Mouse (Mus musculus) testis, adult 2 months (tissue): ENCODE results near the gene Syt8. TPM values are rescaled to one million over a fixed set of nuclear protein-coding genes. Genes with fewer than 3 reads are reported as not detected.

Source experiments
- H3K27ac ChIP-seq: fragments of 200-500 bp; 2 replicates; pipeline ENCODE4 v1.5.1; 2012; ENCODE audit warnings: low read depth, low read length; ENCODE audit not compliant: control insufficient read depth, insufficient read depth
- H3K27me3 ChIP-seq: fragments of 200-500 bp; 2 replicates; pipeline ENCODE4 v1.6.1; 2012; ENCODE audit warnings: mild to moderate bottlenecking, low read length, moderate library complexity; ENCODE audit not compliant: control insufficient read depth, insufficient read depth
- H3K36me3 ChIP-seq: fragments of 200-500 bp; 2 replicates; pipeline ENCODE4 v1.6.1; 2012; ENCODE audit warnings: mild to moderate bottlenecking, low read length; ENCODE audit not compliant: control insufficient read depth, insufficient read depth
- H3K4me1 ChIP-seq: fragments of 200-500 bp; 2 replicates; pipeline ENCODE4 v1.6.1; 2012; ENCODE audit warnings: low read length; ENCODE audit not compliant: control insufficient read depth, insufficient read depth
- H3K4me3 ChIP-seq: fragments of 200-500 bp; 2 replicates; pipeline ENCODE4 v1.5.1; 2012; ENCODE audit warnings: low read depth, mild to moderate bottlenecking, low read length, moderate library complexity, mixed read lengths; ENCODE audit not compliant: control insufficient read depth
- CTCF ChIP-seq: fragments of 200-500 bp; IDR thresholded peaks from 2 replicates; pipeline ENCODE4 v1.5.1; 2012; ENCODE audit warnings: low read depth, mild to moderate bottlenecking, inconsistent platforms, low read length, moderate library complexity; ENCODE audit not compliant: control insufficient read depth, insufficient read depth, insufficient replicate concordance
- POLR2A ChIP-seq: fragments of 200-500 bp; IDR thresholded peaks from 2 replicates; pipeline ENCODE4 v1.6.1; 2012; ENCODE audit warnings: low read depth, mild to moderate bottlenecking, inconsistent platforms, low read length, moderate library complexity; ENCODE audit not compliant: control insufficient read depth
- polyA plus RNA-seq: library from polyadenylated mRNA; depleted of rRNA; stranded (reverse); fragments of >200 nt; gene quantifications from 2 replicates; pipeline ENCODE4 v1.2.3, GENCODE M21; 2012; rRNA removed

Gene Syt8
- polyA plus RNA-seq, 1 experiment = 1.2 TPM

DNA sequence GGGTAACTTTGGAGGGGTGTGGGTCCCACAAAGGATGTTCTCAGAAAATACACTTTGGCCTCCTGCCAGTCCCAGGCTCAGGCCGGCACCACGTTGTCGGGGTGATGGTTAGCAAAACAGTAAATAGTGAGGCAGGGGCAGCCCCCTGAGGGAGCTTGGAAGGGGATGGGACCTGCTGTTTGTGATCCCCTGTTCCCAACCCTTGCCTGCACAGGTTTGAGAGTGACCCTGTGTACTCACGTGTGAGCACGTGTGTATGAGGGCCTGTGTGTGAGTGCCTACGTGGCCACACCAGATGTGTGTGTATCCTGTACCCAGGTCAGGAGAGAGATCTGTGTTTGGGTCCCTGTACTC, 47.6 kb downstream of the Syt8 start:
- Histone ChIP-seq H3K27ac (no peak overlapping the region), H3K36me3 (no peaks in the 10 kb centered on the region), H3K4me1 (peaks cover 3% of the 10 kb centered on the region), H3K4me3 (no peak overlapping the region), H3K27me3 (no peaks in the 10 kb centered on the region)
- TF ChIP-seq POLR2A (no peak), CTCF (no peak)

DNA sequence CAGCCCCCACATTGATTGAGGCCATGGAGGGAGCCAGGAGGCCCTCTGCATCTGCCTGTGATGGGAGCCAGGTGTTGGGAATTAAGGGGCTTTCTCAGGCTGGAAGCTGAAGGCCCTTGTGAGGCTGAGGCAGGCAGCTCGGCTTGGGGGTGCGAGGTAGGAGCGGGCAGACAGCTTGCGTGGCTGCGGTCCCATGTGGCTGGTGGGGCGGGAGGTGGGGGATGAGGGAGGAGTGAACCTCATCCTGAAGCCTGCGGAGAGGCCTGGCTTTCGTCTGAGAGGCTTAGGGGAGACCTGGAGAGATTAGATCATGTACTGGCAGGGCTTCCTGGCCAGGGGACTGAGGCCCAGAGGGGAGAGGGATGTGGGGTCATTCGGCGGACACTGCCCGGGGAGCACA, 48.5 kb downstream of the Syt8 start:
- Histone ChIP-seq H3K4me3 (no peak overlapping the region), H3K4me1 (peaks cover 3% of the 10 kb centered on the region), H3K36me3 (no peaks in the 10 kb centered on the region), H3K27ac (no peak overlapping the region), H3K27me3 (no peaks in the 10 kb centered on the region)
- TF ChIP-seq CTCF (no peak), POLR2A (no peak)

DNA sequence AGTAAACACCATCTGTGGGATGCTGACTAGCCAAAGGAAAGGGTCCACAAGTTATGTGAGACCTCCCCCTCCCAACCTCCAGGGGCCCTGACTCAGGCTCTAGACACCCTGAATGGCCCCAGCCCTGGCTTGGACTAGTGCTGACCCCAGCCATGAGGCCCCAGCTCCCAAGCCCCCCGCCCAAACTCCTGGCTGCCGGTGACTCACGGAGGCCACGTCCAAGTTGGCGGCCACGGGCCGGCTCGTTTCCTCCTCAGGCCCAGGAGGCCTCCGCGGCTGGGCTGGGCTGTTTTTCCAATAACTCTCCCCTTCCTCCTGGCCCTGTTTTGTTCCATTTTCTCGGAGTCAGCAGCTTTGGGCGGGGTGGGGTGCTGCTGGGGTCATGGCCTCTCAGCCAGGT, 50.1 kb downstream of the Syt8 start:
- Histone ChIP-seq H3K27me3 (no peaks in the 10 kb centered on the region), H3K4me1 (peaks cover 3% of the 10 kb centered on the region)

DNA sequence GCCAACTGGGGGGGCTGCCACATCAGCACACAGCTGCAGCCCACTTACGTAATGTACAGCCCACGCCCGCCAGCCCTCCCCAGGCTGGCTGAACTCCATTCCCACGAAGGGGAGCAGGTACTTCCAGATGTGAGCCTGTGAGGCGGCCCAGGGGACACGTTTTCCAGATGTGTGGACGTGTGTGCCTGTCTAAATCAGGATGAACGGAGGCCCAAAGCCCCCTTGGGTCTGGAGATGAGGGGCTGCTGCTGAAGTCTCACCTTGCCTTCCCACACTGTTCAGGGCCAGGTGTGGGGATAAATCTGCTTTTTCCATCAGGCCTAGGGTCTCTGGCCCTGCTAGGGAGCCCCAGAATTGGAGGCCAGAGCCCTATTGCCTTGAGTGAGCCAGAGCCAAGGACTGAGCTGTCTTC, 52.1 kb downstream of the Syt8 start:
- TF ChIP-seq POLR2A (no peak), CTCF (no peak)
- no peaks in the 10 kb centered on the region for H3K27me3 ChIP-seq
- no peaks in the 10 kb centered on the region for H3K36me3 ChIP-seq
- H3K4me1 ChIP-seq = no peaks in the 10 kb centered on the region
- H3K4me3 ChIP-seq = no peak overlapping the region
- no peak overlapping the region for H3K27ac ChIP-seq

More for the DNA sequence above, 50.1 kb downstream of the Syt8 start:
- TF ChIP-seq POLR2A (no peak), CTCF (no peak)
- no peak overlapping the region for H3K4me3 ChIP-seq
- no peaks in the 10 kb centered on the region for H3K36me3 ChIP-seq
- no peak overlapping the region for H3K27ac ChIP-seq

DNA sequence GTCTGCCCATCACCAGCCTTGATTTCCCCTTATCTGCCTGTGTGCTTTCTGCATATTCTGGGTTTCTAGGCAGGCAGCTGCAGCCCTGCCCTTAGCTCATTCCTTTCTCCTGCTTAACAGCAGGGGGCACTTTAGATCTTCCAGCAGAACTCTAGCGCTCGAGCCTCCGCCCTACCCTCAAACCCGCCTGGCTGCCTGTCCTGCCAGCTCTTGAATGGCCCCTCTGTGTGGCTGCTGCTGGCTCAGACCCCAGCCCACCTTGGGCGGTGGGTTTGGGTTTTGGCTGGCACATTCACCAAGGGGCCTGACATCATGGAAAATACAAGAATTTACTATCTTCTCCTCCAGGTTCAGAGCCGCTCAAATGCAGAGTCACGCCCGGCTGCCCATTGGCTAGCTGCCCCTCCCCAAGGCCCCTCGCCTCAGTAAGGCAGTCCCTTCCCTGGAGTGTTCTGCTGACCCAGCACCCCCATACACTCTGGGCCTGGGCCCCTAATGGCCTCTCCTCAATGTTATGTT, 52.8 kb downstream of the Syt8 start:
- Histone ChIP-seq H3K36me3 (no peaks in the 10 kb centered on the region), H3K27me3 (no peaks in the 10 kb centered on the region), H3K27ac (no peak overlapping the region), H3K4me3 (no peak overlapping the region), H3K4me1 (no peaks in the 10 kb centered on the region)
- TF ChIP-seq POLR2A (no peak), CTCF (no peak)

DNA sequence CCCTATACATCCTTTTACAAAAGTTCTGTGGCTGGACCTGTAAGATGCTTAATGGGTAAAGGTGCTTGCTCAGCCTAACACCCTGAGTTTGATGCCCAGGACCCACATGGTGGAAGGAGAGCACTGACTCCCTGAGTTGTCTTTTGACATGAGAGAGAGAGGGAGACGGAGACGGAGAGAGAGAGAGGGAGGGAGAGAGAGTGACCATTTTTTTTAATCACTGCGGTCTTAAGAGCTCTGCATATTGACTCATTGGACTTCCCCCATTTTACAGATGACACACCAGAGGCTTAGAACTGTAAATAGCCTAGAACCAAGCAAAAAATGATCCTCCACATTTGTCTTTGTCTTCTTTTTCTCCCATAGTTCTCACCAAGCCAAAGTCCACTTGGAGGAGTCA, 53.4 kb downstream of the Syt8 start:
- H3K36me3 ChIP-seq = no peaks in the 10 kb centered on the region
- no peaks in the 10 kb centered on the region for H3K4me1 ChIP-seq
- TF ChIP-seq POLR2A = no peak
- TF ChIP-seq CTCF = no peak
- H3K4me3 ChIP-seq = no peak overlapping the region
- no peak overlapping the region for H3K27ac ChIP-seq
- H3K27me3 ChIP-seq = no peaks in the 10 kb centered on the region

Other genes starting within 250 kb of the Syt8 start
- gene Gm10153, start 244.5 kb upstream of the Syt8 start, polyA plus RNA-seq = not detected in 2 replicates
- gene Krtap5-3, start 233.5 kb upstream of the Syt8 start, polyA plus RNA-seq = not detected in 2 replicates
- gene Gm7579, start 223.0 kb upstream of the Syt8 start, polyA plus RNA-seq = not detected in 2 replicates
- gene Krtap5-5, start 204.9 kb upstream of the Syt8 start, polyA plus RNA-seq = 0.08 and 0.17 TPM in 2 replicates
- gene Gm40460, start 193.8 kb upstream of the Syt8 start, polyA plus RNA-seq = not detected in 2 replicates
- not detected in 2 replicates for gene Gm2431, start 176.5 kb upstream of the Syt8 start, polyA plus RNA-seq
- gene Gm4559, start 160.5 kb upstream of the Syt8 start, polyA plus RNA-seq = not detected in 2 replicates
- gene Krtap5-1, start 137.7 kb upstream of the Syt8 start, polyA plus RNA-seq = not detected in 2 replicates
- gene Krtap5-4, start 131.3 kb upstream of the Syt8 start, polyA plus RNA-seq = not detected in 2 replicates
- gene Ifitm10, start 61.1 kb upstream of the Syt8 start, polyA plus RNA-seq = 0.20 TPM in 1 of 2 replicates, not detected in the other
- not detected in 2 replicates for gene Gm49369, start 52.2 kb upstream of the Syt8 start, polyA plus RNA-seq
- gene Ctsd, start 46.8 kb upstream of the Syt8 start, polyA plus RNA-seq = 75.7 and 78.7 TPM in 2 replicates
- 0.31 TPM in 1 of 2 replicates, not detected in the other for gene Tnni2, start 7.0 kb downstream of the Syt8 start, polyA plus RNA-seq
- gene Lsp1, start 26.0 kb downstream of the Syt8 start, polyA plus RNA-seq = 2.4 and 5.9 TPM in 2 replicates
- gene Tnnt3, start 64.0 kb downstream of the Syt8 start, polyA plus RNA-seq = not detected in 2 replicates
- gene Mrpl23, start 97.8 kb downstream of the Syt8 start, polyA plus RNA-seq = 4.5 and 5.9 TPM in 2 replicates
- gene Igf2, start 232.0 kb downstream of the Syt8 start, polyA plus RNA-seq = 6.9 and 10.7 TPM in 2 replicates
- 0.11 and 0.21 TPM in 2 replicates for gene Gm49394, start 235.1 kb downstream of the Syt8 start, polyA plus RNA-seq